Mouse (Mus musculus): ENCODE measurements at regions not wholly inside any gene's neighbourhood (a gene's known extent, or its start where the extent isn't known, plus 50 kb on each side); places are given as distances from the start of the nearest gene placed in this dataset.

- Histone ChIP-seq H3ac (ENCODE audit: control insufficient read depth, insufficient read length) (no peak overlapping the region), H3K4me3 (no peak overlapping the region), H3K79me2 (ENCODE audit: control insufficient read depth, insufficient read depth) (no peaks in the 10 kb centered on the region), H3K27me3 (ENCODE audit: control insufficient read depth, insufficient read depth, insufficient read length) (no peaks in the 10 kb centered on the region), H3K4me2 (ENCODE audit: low read depth) (no peak overlapping the region), H3K36me3 (ENCODE audit: control insufficient read depth, insufficient read depth) (no peaks in the 10 kb centered on the region)
- TF ChIP-seq SRF (IDR thresholded peaks at IDR 0.05; ENCODE audit: control insufficient read depth, insufficient read length, low read depth) (no peak), POLR2AphosphoS2 (IDR thresholded peaks at IDR 0.05; ENCODE audit: insufficient read length, low read depth) (no peak), CEBPB (IDR thresholded peaks at IDR 0.05; ENCODE audit: insufficient read depth, poor library complexity, severe bottlenecking) (no peak), MAX (IDR thresholded peaks at IDR 0.05; ENCODE audit: low read depth) (no peak), USF1 (IDR thresholded peaks at IDR 0.05; ENCODE audit: low read depth) (no peak), MYOG (IDR thresholded peaks at IDR 0.05; ENCODE audit: control insufficient read depth in 1 of 3, insufficient read depth in 1 of 3, insufficient read length in 2 of 3, low read depth in 2 of 3) (no peak), TCF12 (IDR thresholded peaks at IDR 0.05; ENCODE audit: insufficient read depth, poor library complexity, severe bottlenecking) (no peak), E2F4 (IDR thresholded peaks at IDR 0.05; ENCODE audit: insufficient read depth) (no peak), MYOD1 (IDR thresholded peaks at IDR 0.05; ENCODE audit: control insufficient read depth in 1 of 3, insufficient read length in 2 of 3, low read depth in 2 of 3) (no peak), POLR2A (IDR thresholded peaks at IDR 0.05; ENCODE audit: insufficient read length, low read depth) (no peak), REST (IDR thresholded peaks at IDR 0.05; ENCODE audit: insufficient read depth, insufficient read length) (no peak), TCF3 (IDR thresholded peaks at IDR 0.05; ENCODE audit: insufficient read length, low read depth) (no peak)
Observed at GRCm38 (mm10) chr13:116709671-116710070, 315.7 kb downstream of the Parp8 start.

GRCm38 (mm10) chr13:116708846-116709245, 316.5 kb downstream of the Parp8 start:
- no peaks in the 10 kb centered on the region for H3K27me3 ChIP-seq (ENCODE audit: control insufficient read depth, insufficient read depth, insufficient read length)
- no peaks in the 10 kb centered on the region for H3K36me3 ChIP-seq (ENCODE audit: control insufficient read depth, insufficient read depth)
- H3K4me3 ChIP-seq, result no peak overlapping the region
- TF ChIP-seq MAX (IDR thresholded peaks at IDR 0.05; ENCODE audit: low read depth), result no peak
- TF ChIP-seq SRF (IDR thresholded peaks at IDR 0.05; ENCODE audit: control insufficient read depth, insufficient read length, low read depth), result no peak
- no peak for TF ChIP-seq REST (IDR thresholded peaks at IDR 0.05; ENCODE audit: insufficient read depth, insufficient read length)
- no peak for TF ChIP-seq MYOD1 (IDR thresholded peaks at IDR 0.05; ENCODE audit: control insufficient read depth in 1 of 3, insufficient read length in 2 of 3, low read depth in 2 of 3)
- no peak overlapping the region for H3ac ChIP-seq (ENCODE audit: control insufficient read depth, insufficient read length)
- no peak overlapping the region for H3K4me2 ChIP-seq (ENCODE audit: low read depth)
- H3K79me2 ChIP-seq (ENCODE audit: control insufficient read depth, insufficient read depth), result no peaks in the 10 kb centered on the region

GRCm38 (mm10) chr13:116708456-116708780, 316.9 kb downstream of the Parp8 start:
- no peaks in the 10 kb centered on the region for H3K36me3 ChIP-seq (ENCODE audit: control insufficient read depth, insufficient read depth)
- H3K4me2 ChIP-seq (ENCODE audit: low read depth), result no peak overlapping the region
- TF ChIP-seq CEBPB (IDR thresholded peaks at IDR 0.05; ENCODE audit: insufficient read depth, poor library complexity, severe bottlenecking) (no peak), TCF12 (IDR thresholded peaks at IDR 0.05; ENCODE audit: insufficient read depth, poor library complexity, severe bottlenecking) (no peak), MYOD1 (IDR thresholded peaks at IDR 0.05; ENCODE audit: control insufficient read depth in 1 of 3, insufficient read length in 2 of 3, low read depth in 2 of 3) (no peak), E2F4 (IDR thresholded peaks at IDR 0.05; ENCODE audit: insufficient read depth) (no peak), MYOG (IDR thresholded peaks at IDR 0.05; ENCODE audit: control insufficient read depth in 1 of 3, insufficient read depth in 1 of 3, insufficient read length in 2 of 3, low read depth in 2 of 3) (no peak), USF1 (IDR thresholded peaks at IDR 0.05; ENCODE audit: low read depth) (no peak), POLR2A (IDR thresholded peaks at IDR 0.05; ENCODE audit: insufficient read length, low read depth) (no peak), MAX (IDR thresholded peaks at IDR 0.05; ENCODE audit: low read depth) (no peak)
- no peak overlapping the region for H3ac ChIP-seq (ENCODE audit: control insufficient read depth, insufficient read length)
- H3K4me3 ChIP-seq, result no peak overlapping the region
- H3K27me3 ChIP-seq (ENCODE audit: control insufficient read depth, insufficient read depth, insufficient read length), result no peaks in the 10 kb centered on the region
- H3K79me2 ChIP-seq (ENCODE audit: control insufficient read depth, insufficient read depth), result no peaks in the 10 kb centered on the region

- H3K4me2 ChIP-seq (ENCODE audit: low read depth), result no peak overlapping the region
- H3K36me3 ChIP-seq (ENCODE audit: control insufficient read depth, insufficient read depth), result no peaks in the 10 kb centered on the region
- no peaks in the 10 kb centered on the region for H3K27me3 ChIP-seq (ENCODE audit: control insufficient read depth, insufficient read depth, insufficient read length)
- no peak for TF ChIP-seq TCF3 (IDR thresholded peaks at IDR 0.05; ENCODE audit: insufficient read length, low read depth)
- no peak for TF ChIP-seq SRF (IDR thresholded peaks at IDR 0.05; ENCODE audit: control insufficient read depth, insufficient read length, low read depth)
- TF ChIP-seq POLR2AphosphoS2 (IDR thresholded peaks at IDR 0.05; ENCODE audit: insufficient read length, low read depth), result no peak
- TF ChIP-seq POLR2A (IDR thresholded peaks at IDR 0.05; ENCODE audit: insufficient read length, low read depth), result no peak
- TF ChIP-seq REST (IDR thresholded peaks at IDR 0.05; ENCODE audit: insufficient read depth, insufficient read length), result no peak
- no peak for TF ChIP-seq TCF12 (IDR thresholded peaks at IDR 0.05; ENCODE audit: insufficient read depth, poor library complexity, severe bottlenecking)
- TF ChIP-seq MYOG (IDR thresholded peaks at IDR 0.05; ENCODE audit: control insufficient read depth in 1 of 3, insufficient read depth in 1 of 3, insufficient read length in 2 of 3, low read depth in 2 of 3), result no peak
- no peak for TF ChIP-seq MAX (IDR thresholded peaks at IDR 0.05; ENCODE audit: low read depth)
- TF ChIP-seq CEBPB (IDR thresholded peaks at IDR 0.05; ENCODE audit: insufficient read depth, poor library complexity, severe bottlenecking), result no peak
- no peak for TF ChIP-seq E2F4 (IDR thresholded peaks at IDR 0.05; ENCODE audit: insufficient read depth)
- no peak overlapping the region for H3ac ChIP-seq (ENCODE audit: control insufficient read depth, insufficient read length)
- no peaks in the 10 kb centered on the region for H3K79me2 ChIP-seq (ENCODE audit: control insufficient read depth, insufficient read depth)
- no peak overlapping the region for H3K4me3 ChIP-seq
Observed at GRCm38 (mm10) chr13:116707621-116708455, 317.5 kb downstream of the Parp8 start.

Measured in myocyte (in vitro differentiated cells).